Mouse (Mus musculus): Measurements from ENCODE around the gene Cdc42bpb.

Gene Cdc42bpb

GRCm38 (mm10) chr12:111284532-111284931 is 93.0 kb downstream of the Cdc42bpb start:
- in situ Hi-C loops (cut with MboI, MseI), result no loop called here

- in situ Hi-C loops (cut with MboI, MseI), result no loop called here
Measured at GRCm38 (mm10) chr12:111283573-111283972, 93.9 kb downstream of the Cdc42bpb start.

GRCm38 (mm10) chr12:111276371-111276770 is 101.1 kb downstream of the Cdc42bpb start:
- in situ Hi-C loops (cut with MboI, MseI), result no loop called here

GRCm38 (mm10) chr12:111275150-111275841 is 102.2 kb downstream of the Cdc42bpb start:
- in situ Hi-C loops (cut with MboI, MseI), result no loop called here

- in situ Hi-C loops (cut with MboI, MseI), result no loop called here
Measured at GRCm38 (mm10) chr12:111274447-111275149, 102.9 kb downstream of the Cdc42bpb start.

GRCm38 (mm10) chr12:111274006-111274405 is 103.5 kb downstream of the Cdc42bpb start:
- in situ Hi-C loops (cut with MboI, MseI), result no loop called here

GRCm38 (mm10) chr12:111272420-111272819 is 105.1 kb downstream of the Cdc42bpb start:
- in situ Hi-C loops (cut with MboI, MseI), result no loop called here

GRCm38 (mm10) chr12:111271966-111272365 is 105.6 kb downstream of the Cdc42bpb start:
- in situ Hi-C loops (cut with MboI, MseI), result no loop called here

GRCm38 (mm10) chr12:111271406-111271805 is 106.1 kb downstream of the Cdc42bpb start:
- in situ Hi-C loops (cut with MboI, MseI), result no loop called here

- in situ Hi-C loops (cut with MboI, MseI), result no loop called here
Measured at GRCm38 (mm10) chr12:111270629-111271277, 106.8 kb downstream of the Cdc42bpb start, which contains the start of gene Amn. TSS of gene Amn (plus strand) at chr12:111271095.

- in situ Hi-C loops (cut with MboI, MseI), result no loop called here
Measured at GRCm38 (mm10) chr12:111267673-111268325, 109.7 kb downstream of the Cdc42bpb start.

- in situ Hi-C loops (cut with MboI, MseI), result no loop called here
Measured at GRCm38 (mm10) chr12:111266592-111266991, 110.9 kb downstream of the Cdc42bpb start.

GRCm38 (mm10) chr12:111265212-111265611 is 112.3 kb downstream of the Cdc42bpb start:
- in situ Hi-C loops (cut with MboI, MseI), result no loop called here

GRCm38 (mm10) chr12:111263650-111264049 is 113.9 kb downstream of the Cdc42bpb start:
- in situ Hi-C loops (cut with MboI, MseI), result no loop called here

GRCm38 (mm10) chr12:111251227-111251626 is 126.3 kb downstream of the Cdc42bpb start:
- in situ Hi-C loops (cut with MboI, MseI), result no loop called here

GRCm38 (mm10) chr12:111250116-111250515 is 127.4 kb downstream of the Cdc42bpb start:
- in situ Hi-C loops (cut with MboI, MseI), result no loop called here

- in situ Hi-C loops (cut with MboI, MseI), result no loop called here
Measured at GRCm38 (mm10) chr12:111249095-111249494, 128.4 kb downstream of the Cdc42bpb start.

GRCm38 (mm10) chr12:111246808-111247464 is 130.6 kb downstream of the Cdc42bpb start:
- in situ Hi-C loops (cut with MboI, MseI), result no loop called here

GRCm38 (mm10) chr12:111245070-111245469 is 132.4 kb downstream of the Cdc42bpb start:
- in situ Hi-C loops (cut with MboI, MseI), result no loop called here

GRCm38 (mm10) chr12:111243733-111244132 is 133.8 kb downstream of the Cdc42bpb start:
- in situ Hi-C loops (cut with MboI, MseI), result no loop called here
